In the genomic region with DNA sequence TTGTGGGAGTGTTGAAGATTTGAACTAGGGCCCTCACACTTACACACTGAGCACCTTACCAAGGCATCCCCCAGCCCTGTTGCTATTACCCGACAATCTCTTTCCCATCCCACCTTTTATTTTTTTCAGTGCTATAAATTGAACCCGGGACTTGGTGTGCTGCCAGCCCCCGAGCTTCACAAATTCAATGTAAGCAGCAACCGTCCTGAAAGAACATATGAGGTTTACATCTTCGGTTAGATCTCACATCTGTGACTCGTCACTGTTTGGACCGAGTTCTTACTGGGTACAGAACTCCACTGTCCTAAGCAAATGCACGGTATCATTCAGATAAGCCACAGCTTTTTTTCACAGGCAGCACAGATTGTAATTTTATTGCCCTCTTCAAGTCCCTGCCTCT, we compare ENCODE assay signal across 19 mouse cellular contexts.
A peak's percentile ranks its signal among the peaks of the same experiment; 100 is the strongest.
DNase-seq lines count a peak whose midpoint lies in the region; ATAC-seq lines count a peak whose summit lies in the region.
"Had no signal": no experiment of that assay in that cellular context is flagged by ENCODE, and none has a peak within 500 bp of the region (broad histone marks: within the 10 kb centered on the region; RNA-seq: fewer than 3 reads in every experiment).

No protein-coding gene starts in this region.

- H3K27me3 ChIP-seq in hindbrain, embryonic 13.5 days = no peaks in the 10 kb centered on the region
- H3K27me3 ChIP-seq in hindbrain, embryonic 10.5 days (ENCODE audit: insufficient read depth, poor library complexity, severe bottlenecking) = no peaks in the 10 kb centered on the region
- H3K27me3 ChIP-seq in midbrain, embryonic 14.5 days (ENCODE audit: control insufficient read depth, insufficient read depth, low read length) = no peaks in the 10 kb centered on the region
- no peaks in the 10 kb centered on the region for H3K27me3 ChIP-seq in midbrain, embryonic 10.5 days (ENCODE audit: low read depth, poor library complexity, severe bottlenecking)
- no peaks in the 10 kb centered on the region for H3K27me3 ChIP-seq in forebrain, embryonic 16.5 days (replicated peaks; ENCODE audit: control insufficient read depth, insufficient read depth, low read length)
- H3K27me3 ChIP-seq in neural tube, embryonic 15.5 days (replicated peaks) = no peaks in the 10 kb centered on the region
- H3K27me3 ChIP-seq: embryonic facial prominence, embryonic 12.5 days; liver, embryonic 13.5 days had no signal

- no peaks in the 10 kb centered on the region for H3K9me3 ChIP-seq in hindbrain, embryonic 13.5 days
- H3K9me3 ChIP-seq in hindbrain, embryonic 10.5 days = no peaks in the 10 kb centered on the region
- H3K9me3 ChIP-seq in midbrain, embryonic 14.5 days (ENCODE audit: control insufficient read depth, low read length) = no peaks in the 10 kb centered on the region
- no peaks in the 10 kb centered on the region for H3K9me3 ChIP-seq in midbrain, embryonic 10.5 days (replicated peaks)
- H3K9me3 ChIP-seq in forebrain, embryonic 16.5 days (ENCODE audit: control insufficient read depth, low read length) = no peaks in the 10 kb centered on the region
- no peaks in the 10 kb centered on the region for H3K9me3 ChIP-seq in neural tube, embryonic 15.5 days (replicated peaks)
- H3K9me3 ChIP-seq: embryonic facial prominence, embryonic 12.5 days; limb, embryonic 10.5 days; liver, embryonic 13.5 days had no signal

- peaks cover 37% of the 10 kb centered on the region for H3K4me1 ChIP-seq in hindbrain, embryonic 13.5 days (replicated peaks)
- H3K4me1 ChIP-seq in hindbrain, embryonic 10.5 days (replicated peaks) = peaks cover 15% of the 10 kb centered on the region
- peaks cover 18% of the 10 kb centered on the region; the same call in 1 of the 2 replicates for H3K4me1 ChIP-seq in midbrain, embryonic 14.5 days (ENCODE audit: control insufficient read depth, insufficient read depth, low read length)
- peaks cover 20% of the 10 kb centered on the region for H3K4me1 ChIP-seq in midbrain, embryonic 10.5 days
- peaks cover 33% of the 10 kb centered on the region for H3K4me1 ChIP-seq in forebrain, embryonic 16.5 days (replicated peaks; ENCODE audit: control insufficient read depth, insufficient read depth, low read length)
- H3K4me1 ChIP-seq in neural tube, embryonic 15.5 days = peaks cover 32% of the 10 kb centered on the region
- H3K4me1 ChIP-seq: embryonic facial prominence, embryonic 12.5 days; liver, embryonic 13.5 days had no signal

- peaks cover 11% of the 10 kb centered on the region for H3K36me3 ChIP-seq in hindbrain, embryonic 13.5 days
- H3K36me3 ChIP-seq in hindbrain, embryonic 10.5 days = peaks cover 16% of the 10 kb centered on the region
- H3K36me3 ChIP-seq in midbrain, embryonic 14.5 days (ENCODE audit: control insufficient read depth, insufficient read depth, low read length) = peaks cover 15% of the 10 kb centered on the region
- peaks cover 23% of the 10 kb centered on the region for H3K36me3 ChIP-seq in midbrain, embryonic 10.5 days
- H3K36me3 ChIP-seq in forebrain, embryonic 16.5 days (ENCODE audit: control insufficient read depth, insufficient read depth) = no peaks in the 10 kb centered on the region; the same call in none of the 2 replicates
- H3K36me3 ChIP-seq in neural tube, embryonic 15.5 days = peaks cover 7% of the 10 kb centered on the region; the same call in 1 of the 2 replicates
- H3K36me3 ChIP-seq: limb, embryonic 10.5 days; liver, embryonic 13.5 days had no signal

- no peak for ATAC-seq in hindbrain, embryonic 13.5 days (ENCODE audit: low FRiP score)
- ATAC-seq in midbrain, embryonic 14.5 days (ENCODE audit: low FRiP score, low TSS enrichment) = no peak
- ATAC-seq in forebrain, embryonic 16.5 days = peak; percentile 21; the same call in 1 of the 2 replicates
- ATAC-seq in neural tube, embryonic 15.5 days (ENCODE audit: low FRiP score) = 0 out of 2 replicates have a peak, but pooled peaks have one; percentile 24
- ATAC-seq in megakaryocyte, adult 5-6 weeks (ENCODE audit: poor library complexity, severe bottlenecking) = no peak

- H3K4me3 ChIP-seq in hindbrain, embryonic 13.5 days = no peak overlapping the region
- no peak overlapping the region for H3K4me3 ChIP-seq in hindbrain, embryonic 10.5 days
- no peak overlapping the region for H3K4me3 ChIP-seq in midbrain, embryonic 14.5 days (replicated peaks; ENCODE audit: low read depth, low read length)
- H3K4me3 ChIP-seq in midbrain, embryonic 10.5 days = no peak overlapping the region
- no peak overlapping the region for H3K4me3 ChIP-seq in forebrain, embryonic 16.5 days (replicated peaks; ENCODE audit: low read length)
- H3K4me3 ChIP-seq in neural tube, embryonic 15.5 days (replicated peaks) = no peak overlapping the region
- H3K4me3 ChIP-seq: embryonic facial prominence, embryonic 12.5 days; limb, embryonic 10.5 days; liver, embryonic 13.5 days had no signal

- no peak for DNase-seq in hindbrain, embryonic 10.5 days (ENCODE audit: low spot score)
- DNase-seq in midbrain, embryonic 14.5 days = no peak
- no peak for DNase-seq in midbrain, embryonic 10.5 days (ENCODE audit: low spot score)
- no peak for DNase-seq in testis, postnatal 14 days (ENCODE audit: low spot score)
- DNase-seq: adrenal gland, adult 8-10 months; B cell, adult 2 months; cerebellum, postnatal 14 days; gastrocnemius, postnatal 36 days; heart, postnatal 4 days; kidney, adult 8-10 months; liver, embryonic 13.5 days had no signal

- H3K27ac ChIP-seq in hindbrain, embryonic 13.5 days = peak overlapping the region; percentile 69
- no peak overlapping the region for H3K27ac ChIP-seq in hindbrain, embryonic 10.5 days
- H3K27ac ChIP-seq in midbrain, embryonic 14.5 days (replicated peaks; ENCODE audit: low read depth, low read length) = peak overlapping the region; percentile 41; the same call in 1 of the 2 replicates
- no peak overlapping the region for H3K27ac ChIP-seq in midbrain, embryonic 10.5 days (replicated peaks)
- peak overlapping the region; percentile 76 for H3K27ac ChIP-seq in forebrain, embryonic 16.5 days (ENCODE audit: low read length)
- peak overlapping the region; percentile 49 for H3K27ac ChIP-seq in neural tube, embryonic 15.5 days (replicated peaks)
- H3K27ac ChIP-seq: embryonic facial prominence, embryonic 12.5 days; limb, embryonic 10.5 days; liver, embryonic 13.5 days; macrophage had no signal

- H3K4me2 ChIP-seq in hindbrain, embryonic 13.5 days = no peak overlapping the region
- H3K4me2 ChIP-seq in midbrain, embryonic 14.5 days (ENCODE audit: low read length) = no peak overlapping the region
- peak overlapping the region; percentile 8 for H3K4me2 ChIP-seq in forebrain, embryonic 16.5 days (ENCODE audit: low read length)
- H3K4me2 ChIP-seq in neural tube, embryonic 15.5 days = no peak overlapping the region
- H3K4me2 ChIP-seq: embryonic facial prominence, embryonic 12.5 days; heart, embryonic 11.5 days; liver, embryonic 13.5 days had no signal

- no peak overlapping the region for H3K9ac ChIP-seq in hindbrain, embryonic 13.5 days
- H3K9ac ChIP-seq in midbrain, embryonic 14.5 days (replicated peaks; ENCODE audit: low read length) = no peak overlapping the region
- H3K9ac ChIP-seq in forebrain, embryonic 16.5 days (replicated peaks; ENCODE audit: low read depth, low read length) = no peak overlapping the region
- H3K9ac ChIP-seq in neural tube, embryonic 15.5 days (replicated peaks) = no peak overlapping the region
- H3K9ac ChIP-seq: embryonic facial prominence, embryonic 12.5 days; liver, embryonic 13.5 days had no signal

- WGBS in hindbrain, embryonic 13.5 days = 59% methylated on average over 8 of the region's 8 CpGs
- WGBS in hindbrain, embryonic 10.5 days = 82% methylated on average over 8 of the region's 8 CpGs
- WGBS in midbrain, embryonic 14.5 days = 64% methylated on average over 8 of the region's 8 CpGs
- 85% methylated on average over 8 of the region's 8 CpGs for WGBS in midbrain, embryonic 10.5 days
- 19% methylated on average over 8 of the region's 8 CpGs for WGBS in forebrain, embryonic 16.5 days
- 17% methylated on average over 8 of the region's 8 CpGs for WGBS in neural tube, embryonic 15.5 days

Comparison
In these comparisons a context has a peak if more than half of its experiments do, and no peak if none do; other contexts are left out.
1. H3K27ac ChIP-seq: peak in hindbrain, embryonic 13.5 days (single experiment), midbrain, embryonic 14.5 days (single experiment), forebrain, embryonic 16.5 days (single experiment) and neural tube, embryonic 15.5 days (single experiment); none in hindbrain, embryonic 10.5 days (single experiment) and midbrain, embryonic 10.5 days (single experiment).
2. ATAC-seq: peak in forebrain, embryonic 16.5 days (single experiment) and neural tube, embryonic 15.5 days (single experiment); none in hindbrain, embryonic 13.5 days (single experiment), midbrain, embryonic 14.5 days (single experiment) and megakaryocyte, adult 5-6 weeks (single experiment).